25 mouse cellular contexts compared by ENCODE assay signal in genomic region chr2:157770761-157771160, GRCm38 (mm10). TPM values are rescaled to one million over a fixed set of nuclear protein-coding genes. Genes with fewer than 3 reads are reported as not detected.
DNase-seq lines count a peak whose midpoint lies in the region; ATAC-seq and TF ChIP-seq lines count a peak whose summit lies in the region.
"Had no signal": no experiment of that assay in that cellular context is flagged by ENCODE, and none has a peak within 500 bp of the region (broad histone marks: within the 10 kb centered on the region; RNA-seq: fewer than 3 reads in every experiment).

No protein-coding gene starts in this region.

- H3K27ac ChIP-seq in forebrain, embryonic 12.5 days = peak overlapping the region; percentile 42; the same call in 1 of the 2 replicates
- H3K27ac ChIP-seq in forebrain, postnatal 0 days (ENCODE audit: low read depth, low read length) = no peak overlapping the region
- peak overlapping the region; percentile 21; the same call in 1 of the 2 replicates for H3K27ac ChIP-seq in hindbrain, embryonic 16.5 days (ENCODE audit: low read depth, low read length)
- no peak overlapping the region for H3K27ac ChIP-seq in hindbrain, postnatal 0 days
- H3K27ac ChIP-seq: hindbrain, embryonic 10.5 days; left cerebral cortex, adult 2 months; limb, embryonic 13.5 days; macrophage; midbrain, embryonic 13.5 days; stomach, embryonic 15.5 days had no signal

- H3K36me3 ChIP-seq in forebrain, embryonic 12.5 days (replicated peaks) = peaks cover 14% of the 10 kb centered on the region
- H3K36me3 ChIP-seq in forebrain, postnatal 0 days (ENCODE audit: insufficient read depth) = peaks cover 3% of the 10 kb centered on the region; the same call in 1 of the 2 replicates
- H3K36me3 ChIP-seq in hindbrain, embryonic 16.5 days (ENCODE audit: control insufficient read depth, insufficient read depth, low read length) = no peaks in the 10 kb centered on the region
- H3K36me3 ChIP-seq in hindbrain, postnatal 0 days (ENCODE audit: insufficient read depth, low read length) = peaks cover 6% of the 10 kb centered on the region; the same call in 1 of the 2 replicates
- H3K36me3 ChIP-seq: stomach, embryonic 15.5 days had no signal

- ATAC-seq in forebrain, embryonic 12.5 days (ENCODE audit: low FRiP score) = no peak
- no peak for ATAC-seq in forebrain, postnatal 0 days
- no peak for ATAC-seq in hindbrain, embryonic 16.5 days
- no peak for ATAC-seq in hindbrain, postnatal 0 days
- no peak for ATAC-seq in CD4-positive, CD25-positive, alpha-beta regulatory T cell, adult 4 months
- ATAC-seq: forebrain, embryonic 14.5 days; midbrain, embryonic 13.5 days; Patski had no signal

- WGBS in forebrain, embryonic 12.5 days = 62% methylated on average over 3 of the region's 3 CpGs
- 58% methylated on average over 3 of the region's 3 CpGs for WGBS in forebrain, postnatal 0 days
- WGBS in hindbrain, embryonic 16.5 days = 77% methylated on average over 3 of the region's 3 CpGs
- WGBS in hindbrain, postnatal 0 days = 79% methylated on average over 3 of the region's 3 CpGs

- H3K4me1 ChIP-seq in forebrain, embryonic 12.5 days = peaks cover 36% of the 10 kb centered on the region
- 0 out of 2 replicates have a peak, but pooled peaks cover 4% of the 10 kb centered on the region for H3K4me1 ChIP-seq in forebrain, postnatal 0 days (ENCODE audit: insufficient read depth)
- peaks cover 18% of the 10 kb centered on the region for H3K4me1 ChIP-seq in hindbrain, embryonic 16.5 days (ENCODE audit: control insufficient read depth, insufficient read depth, low read depth, low read length)
- H3K4me1 ChIP-seq in hindbrain, postnatal 0 days (ENCODE audit: insufficient read depth, low read length) = peaks cover 8% of the 10 kb centered on the region; the same call in 1 of the 2 replicates

- H3K4me2 ChIP-seq in forebrain, embryonic 12.5 days = no peak overlapping the region
- H3K4me2 ChIP-seq in forebrain, postnatal 0 days (ENCODE audit: low read depth) = no peak overlapping the region
- H3K4me2 ChIP-seq in hindbrain, embryonic 16.5 days (ENCODE audit: low read length) = no peak overlapping the region
- no peak overlapping the region for H3K4me2 ChIP-seq in hindbrain, postnatal 0 days (ENCODE audit: low read depth, low read length)
- H3K4me2 ChIP-seq: limb, embryonic 13.5 days; liver, embryonic 11.5 days; midbrain, embryonic 13.5 days; stomach, embryonic 15.5 days had no signal

- H3K9me3 ChIP-seq in forebrain, embryonic 12.5 days = no peaks in the 10 kb centered on the region
- H3K9me3 ChIP-seq in forebrain, postnatal 0 days (ENCODE audit: low read length) = no peaks in the 10 kb centered on the region
- H3K9me3 ChIP-seq in hindbrain, embryonic 16.5 days (ENCODE audit: control insufficient read depth, low read length) = no peaks in the 10 kb centered on the region
- no peaks in the 10 kb centered on the region for H3K9me3 ChIP-seq in hindbrain, postnatal 0 days (ENCODE audit: low read length)
- H3K9me3 ChIP-seq: hindbrain, embryonic 10.5 days; limb, embryonic 13.5 days; midbrain, embryonic 13.5 days; stomach, embryonic 15.5 days had no signal

- DNase-seq in forebrain, postnatal 0 days = no peak
- no peak for DNase-seq in hindbrain, postnatal 0 days (ENCODE audit: low spot score)
- DNase-seq in lung, postnatal 14 days = peak; percentile 9
- no peak for DNase-seq in lung, postnatal 10 days
- peak; percentile 23 for DNase-seq in adipocyte (ENCODE audit: low spot score)
- DNase-seq: adrenal gland, postnatal 25 days; cerebellum, adult 2 months; cerebellum, postnatal 14 days; heart, postnatal 14 days; kidney, adult 18-20 months; kidney, postnatal 14 days; right cerebral cortex, postnatal 25 days had no signal

- H3K27me3 ChIP-seq in forebrain, embryonic 12.5 days = no peaks in the 10 kb centered on the region
- no peaks in the 10 kb centered on the region for H3K27me3 ChIP-seq in forebrain, postnatal 0 days (ENCODE audit: insufficient read depth, low read length)
- no peaks in the 10 kb centered on the region for H3K27me3 ChIP-seq in hindbrain, embryonic 16.5 days (replicated peaks; ENCODE audit: control insufficient read depth, insufficient read depth, low read length)
- H3K27me3 ChIP-seq in hindbrain, postnatal 0 days (ENCODE audit: insufficient read depth, low read length) = no peaks in the 10 kb centered on the region
- H3K27me3 ChIP-seq: limb, embryonic 13.5 days; midbrain, embryonic 13.5 days; Patski; stomach, embryonic 15.5 days had no signal

- no peak overlapping the region for H3K4me3 ChIP-seq in forebrain, embryonic 12.5 days (replicated peaks)
- no peak overlapping the region for H3K4me3 ChIP-seq in forebrain, postnatal 0 days (ENCODE audit: low read depth, low read length)
- no peak overlapping the region for H3K4me3 ChIP-seq in hindbrain, embryonic 16.5 days (ENCODE audit: low read length)
- no peak overlapping the region for H3K4me3 ChIP-seq in hindbrain, postnatal 0 days (ENCODE audit: low read length)
- H3K4me3 ChIP-seq: erythroblast, embryonic 14.5 days; hindbrain, embryonic 10.5 days; left cerebral cortex, adult 2 months; limb, embryonic 13.5 days; midbrain, embryonic 13.5 days; stomach, embryonic 15.5 days had no signal

- H3K9ac ChIP-seq in forebrain, embryonic 12.5 days = no peak overlapping the region
- H3K9ac ChIP-seq in forebrain, postnatal 0 days = no peak overlapping the region
- H3K9ac ChIP-seq in hindbrain, embryonic 16.5 days (ENCODE audit: low read depth, low read length) = no peak overlapping the region
- no peak overlapping the region for H3K9ac ChIP-seq in hindbrain, postnatal 0 days (replicated peaks; ENCODE audit: low read length)
- H3K9ac ChIP-seq: limb, embryonic 13.5 days; midbrain, embryonic 13.5 days; stomach, embryonic 15.5 days had no signal

- no peak for TF ChIP-seq CTCF in forebrain, postnatal 0 days (IDR thresholded peaks at IDR 0.05; ENCODE audit: low read depth)
- TF ChIP-seq CTCF in hindbrain, postnatal 0 days (IDR thresholded peaks at IDR 0.05; ENCODE audit: low read depth) = no peak

RNA-seq across cellular contexts. Expression of gene Ctnnbl1, which starts 33.6 kb away (rescaled TPM):
- polyA plus RNA-seq in forebrain, embryonic 12.5 days (2016; fragmentation: Nextera tagmentation; extraction: Ambion mirVana) = 100 and 101 TPM in 2 replicates
- 43.8 and 49.9 TPM in 2 replicates for total RNA-seq in forebrain, postnatal 0 days (2014; rRNA removed)
- 48.2 and 49.5 TPM in 2 replicates for polyA plus RNA-seq in forebrain, postnatal 0 days (2015; fragmentation: Nextera tagmentation; extraction: Ambion mirVana)
- polyA plus RNA-seq in hindbrain, embryonic 16.5 days (2015; fragmentation: Nextera tagmentation; extraction: Ambion mirVana) = 53.0 and 58.8 TPM in 2 replicates
- 28.7 and 30.3 TPM in 2 replicates for total RNA-seq in hindbrain, postnatal 0 days (2014; rRNA removed)
- polyA plus RNA-seq in hindbrain, postnatal 0 days (2015; fragmentation: Nextera tagmentation; extraction: Ambion mirVana) = 42.7 and 45.4 TPM in 2 replicates
- polyA plus RNA-seq in CD4-positive, CD25-positive, alpha-beta regulatory T cell, adult 4 months (2017; shearing (Covaris generic)) = 10 to 100 TPM; 71.0 to 71.9 TPM

Comparison
In these comparisons a context has a peak if more than half of its experiments do, and no peak if none do; other contexts are left out.
1. H3K27ac ChIP-seq: peak in forebrain, embryonic 12.5 days (single experiment) and hindbrain, embryonic 16.5 days (single experiment); none in forebrain, postnatal 0 days (single experiment) and hindbrain, postnatal 0 days (single experiment).
2. DNase-seq: peak in lung, postnatal 14 days (single experiment) and adipocyte (single experiment); none in forebrain, postnatal 0 days (single experiment), hindbrain, postnatal 0 days (single experiment) and lung, postnatal 10 days (single experiment).